Mouse (Mus musculus) cerebellum, adult 2 months (tissue): ENCODE measurements around the gene Magi2.

ENCODE experiments used
- CTCF ChIP-seq: fragments of 200-500 bp; IDR thresholded peaks from 2 replicates; pipeline ENCODE4 v1.5.1; 2011; ENCODE audit warnings: low read depth, mild to moderate bottlenecking, control low read depth, low read length, moderate library complexity, borderline replicate concordance; ENCODE audit not compliant: insufficient read depth
- POLR2A ChIP-seq: fragments of 200-500 bp; IDR thresholded peaks from 2 replicates; pipeline ENCODE4 v1.6.1; 2011; ENCODE audit warnings: low read length, control low read depth, borderline replicate concordance; ENCODE audit not compliant: insufficient read depth

GRCm38 (mm10) chr5:20078931-20079330, 852.1 kb downstream of the Magi2 start:
- no peak for TF ChIP-seq POLR2A
- no peak for TF ChIP-seq CTCF
